Mouse (Mus musculus): ENCODE data around the gene Map3k19.

Map3k19 gene

DNA sequence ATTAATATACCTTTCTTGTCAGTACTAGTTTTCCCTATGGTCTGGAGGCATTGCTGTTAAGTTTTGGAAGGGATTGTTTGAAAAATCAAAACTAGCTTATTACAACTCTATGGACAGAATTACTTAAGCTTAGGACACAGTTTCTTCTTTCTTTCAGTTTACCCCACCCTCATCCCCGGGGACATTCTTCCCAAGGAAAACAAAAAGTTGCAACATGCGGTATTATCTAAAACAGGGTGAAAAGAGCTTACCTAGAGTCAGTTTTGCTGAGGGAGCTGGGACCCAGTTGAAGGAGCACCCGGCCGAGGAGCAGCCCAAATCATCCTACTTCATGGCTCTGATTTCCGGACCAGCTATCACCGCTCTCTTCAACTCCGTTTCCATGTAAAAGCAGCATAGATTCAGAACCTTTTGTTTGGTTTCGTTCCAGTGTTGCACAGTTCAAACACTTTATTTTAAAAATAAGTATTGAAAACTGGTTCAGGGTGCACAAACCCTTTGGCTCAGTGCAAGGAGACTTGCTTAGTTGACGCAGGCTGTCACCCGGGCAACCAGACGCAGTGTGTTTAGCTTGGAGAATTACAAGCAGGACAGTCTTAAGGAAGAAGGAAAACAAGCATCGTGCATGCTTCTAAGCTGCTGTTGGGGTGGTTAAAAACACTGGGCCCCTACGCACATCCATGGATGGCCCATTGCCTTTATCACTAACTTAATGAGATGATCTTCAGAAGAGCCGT, at the start of gene Map3k19:
Gene Map3k19 (minus strand): TSS at position 546 of the 737 bp plus-strand sequence.
- CTCF ChIA-PET: interaction anchor here (0.5 to 0.6 kb wide), 2 partner anchors 8 to 288 kb away, joined by 3 to 5 read pairs; no protein-coding TSS in a partner anchor

DNA sequence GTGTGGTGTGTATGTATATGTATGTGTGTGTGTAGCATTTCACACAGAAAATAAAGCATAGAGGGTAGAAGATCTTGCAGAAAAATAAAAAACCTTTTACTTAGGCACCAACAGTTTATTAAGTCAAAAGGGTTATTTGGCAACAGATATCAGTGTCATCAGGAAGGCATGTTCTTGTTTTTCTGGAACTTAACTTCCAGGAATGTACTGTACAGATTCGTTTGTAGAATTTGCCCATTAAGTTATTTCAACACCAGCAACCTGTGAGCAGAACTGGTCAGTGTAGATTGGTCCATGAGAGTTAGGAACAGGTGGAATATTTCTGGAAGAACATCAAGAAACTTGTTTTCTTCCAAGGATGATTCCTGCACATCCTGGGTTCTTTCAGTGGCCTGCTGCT, 44.6 kb upstream of the Map3k19 start:
- CTCF ChIA-PET: no interaction called here

DNA sequence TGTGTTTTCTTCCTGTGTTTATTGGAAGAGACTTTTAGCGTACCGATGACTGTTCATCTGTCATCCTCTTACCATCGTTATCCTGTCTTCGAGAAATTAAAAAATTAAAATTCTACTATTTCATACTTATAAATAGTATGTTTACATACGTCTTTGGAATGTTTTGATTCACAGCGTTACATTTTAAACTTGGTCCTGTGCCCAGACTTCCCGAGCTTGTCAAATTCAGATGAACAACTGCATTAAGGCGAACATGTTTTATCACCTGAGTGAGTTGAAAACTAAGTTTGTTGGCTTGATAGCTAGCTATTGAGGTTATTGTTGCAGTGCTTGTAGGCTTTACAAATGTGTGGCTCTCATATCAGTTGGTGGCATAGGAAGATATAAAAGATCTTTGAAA, 14.4 kb upstream of the Map3k19 start:
- CTCF ChIA-PET: no interaction called here

DNA sequence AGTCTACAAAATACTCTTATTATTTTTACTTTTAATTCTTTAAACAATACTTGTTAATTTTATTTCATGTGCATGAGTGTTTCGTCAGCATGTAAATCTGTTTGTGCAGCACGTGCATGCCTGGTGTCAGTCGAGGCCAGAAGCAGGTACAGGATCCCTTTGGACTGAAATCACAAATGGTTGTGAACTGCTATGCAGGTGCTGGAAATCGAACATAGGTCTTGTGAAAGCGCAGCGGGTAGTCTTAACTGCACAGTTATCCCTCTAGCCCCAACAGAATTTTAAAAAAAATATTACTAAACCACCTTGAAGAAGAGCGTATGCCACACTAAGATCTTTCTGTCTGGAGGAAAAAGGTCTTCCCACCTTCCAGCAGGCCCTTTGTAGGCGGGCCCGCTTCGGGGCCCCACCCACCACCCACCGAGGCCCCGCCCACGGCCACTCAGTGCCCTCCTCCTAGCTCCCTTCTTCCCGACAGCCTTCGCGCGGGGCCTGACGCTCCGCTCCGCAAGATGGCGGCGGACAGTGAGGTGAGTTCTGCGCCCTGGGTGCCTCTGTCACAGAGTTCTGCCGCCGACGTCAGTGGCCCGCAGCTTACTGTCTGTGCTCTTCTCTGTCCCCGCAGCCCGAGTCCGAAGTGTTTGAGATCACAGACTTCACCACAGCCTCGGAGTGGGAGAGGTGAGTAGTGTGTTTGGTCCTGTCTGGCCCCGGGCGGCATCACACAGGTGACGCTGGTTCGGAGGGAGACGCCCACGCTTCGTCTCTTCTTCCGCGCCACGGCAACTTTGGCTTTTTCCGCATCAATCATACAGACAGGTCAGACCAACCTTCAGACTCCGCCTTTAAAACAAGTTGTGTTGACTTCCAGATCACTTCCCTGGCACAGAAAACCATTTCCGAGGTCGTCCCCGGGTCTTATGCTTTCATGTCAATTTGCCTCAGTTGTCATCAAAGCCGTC, 13.8 kb upstream of the Map3k19 start, which contains the start of gene Rab3gap1:
Gene Rab3gap1 (plus strand): TSS at position 474 of the 962 bp plus-strand sequence.
- CTCF ChIA-PET: no interaction called here

DNA sequence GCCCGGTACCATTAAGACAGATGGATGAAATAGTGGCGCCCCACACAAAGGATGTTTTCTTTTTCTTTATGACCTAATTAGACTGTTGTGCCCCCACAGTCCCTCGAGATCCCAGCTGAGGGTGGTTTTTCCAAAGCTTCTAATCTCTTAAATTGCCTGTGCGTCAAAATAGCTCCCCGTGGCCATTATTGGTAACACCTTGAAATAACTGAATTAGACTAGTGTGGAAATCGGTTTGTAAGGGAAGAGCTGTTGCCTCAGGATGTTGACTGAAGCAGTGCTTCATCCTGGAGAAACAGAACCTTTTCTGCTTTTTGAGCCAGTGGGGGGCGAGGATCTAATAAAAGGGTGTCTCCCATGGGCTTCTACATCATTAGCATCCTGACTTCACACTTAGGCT, 9.0 kb upstream of the Map3k19 start:
- CTCF ChIA-PET: no interaction called here

DNA sequence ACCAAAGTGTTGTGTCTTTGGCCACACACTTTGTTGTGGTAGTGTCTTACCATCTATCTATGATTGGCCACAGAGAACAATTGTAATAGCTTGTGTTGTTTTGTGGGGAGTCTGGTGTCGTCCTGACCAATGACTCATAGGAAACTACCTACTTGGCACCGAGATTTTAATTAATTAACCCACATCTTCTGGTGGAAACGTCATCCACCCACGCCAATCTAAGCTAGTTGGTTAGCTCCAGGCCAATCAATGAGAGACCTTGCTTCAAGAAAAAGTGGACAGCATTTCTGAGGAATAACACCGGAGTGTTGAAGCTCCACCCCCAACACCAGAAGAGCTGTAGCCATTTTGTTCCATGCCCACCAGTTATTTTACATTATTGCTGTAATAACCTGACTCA, 7.1 kb upstream of the Map3k19 start:
- CTCF ChIA-PET: interaction anchor here (0.7 kb wide), 2 partner anchors 8 to 11 kb away, joined by 3 to 5 read pairs; no protein-coding TSS in a partner anchor

DNA sequence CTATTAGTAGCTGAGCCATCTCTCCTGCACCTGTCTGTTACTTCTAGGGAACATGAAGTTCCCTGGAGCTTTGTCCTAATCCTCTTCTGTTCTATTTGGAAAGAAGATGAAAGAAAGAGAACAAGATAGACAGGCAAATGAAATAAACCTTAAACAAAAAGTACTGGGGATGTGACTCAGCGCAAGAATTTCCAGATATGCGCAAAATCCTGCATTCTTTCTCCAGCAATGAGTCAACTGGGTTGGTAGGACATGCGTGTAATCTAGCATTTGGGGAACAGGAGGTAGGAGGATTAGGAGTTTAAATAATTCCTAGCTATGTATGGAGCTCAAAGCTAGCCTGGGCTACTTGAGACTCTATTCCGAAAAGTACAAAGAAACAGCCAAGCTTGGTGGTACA, 5.7 kb upstream of the Map3k19 start:
- CTCF ChIA-PET: interaction anchor here (0.6 kb wide), 1 partner anchor 40 kb away, joined by 6 read pairs; no protein-coding TSS in a partner anchor

DNA sequence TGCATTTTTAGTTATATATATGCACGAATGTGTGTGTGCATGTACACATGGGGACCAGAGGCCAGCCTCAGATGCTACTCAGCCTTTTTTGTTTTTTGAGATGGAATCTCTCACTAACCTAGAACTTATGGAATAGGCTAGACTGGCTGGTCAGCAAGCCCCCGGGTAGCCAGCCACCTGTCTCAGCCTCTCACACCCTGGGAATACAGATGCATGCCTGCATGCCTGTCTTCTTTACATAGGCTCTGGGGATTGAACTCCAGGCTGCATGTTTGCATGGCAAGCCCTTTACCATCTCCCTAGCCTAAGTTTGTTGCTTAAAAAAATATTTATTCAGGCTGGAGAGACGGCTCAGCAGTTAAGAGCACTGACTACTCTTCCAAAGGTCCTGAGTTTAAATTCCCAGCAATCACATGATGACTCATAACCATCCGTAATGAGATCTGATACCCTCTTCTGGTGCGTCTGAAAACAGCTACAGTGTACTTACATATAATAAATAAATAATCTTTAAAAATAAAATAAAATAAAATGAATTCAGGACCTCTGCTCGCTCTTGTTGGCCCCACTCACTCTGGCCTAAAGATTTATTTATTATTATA, 5.1 kb upstream of the Map3k19 start:
- CTCF ChIA-PET: no interaction called here

DNA sequence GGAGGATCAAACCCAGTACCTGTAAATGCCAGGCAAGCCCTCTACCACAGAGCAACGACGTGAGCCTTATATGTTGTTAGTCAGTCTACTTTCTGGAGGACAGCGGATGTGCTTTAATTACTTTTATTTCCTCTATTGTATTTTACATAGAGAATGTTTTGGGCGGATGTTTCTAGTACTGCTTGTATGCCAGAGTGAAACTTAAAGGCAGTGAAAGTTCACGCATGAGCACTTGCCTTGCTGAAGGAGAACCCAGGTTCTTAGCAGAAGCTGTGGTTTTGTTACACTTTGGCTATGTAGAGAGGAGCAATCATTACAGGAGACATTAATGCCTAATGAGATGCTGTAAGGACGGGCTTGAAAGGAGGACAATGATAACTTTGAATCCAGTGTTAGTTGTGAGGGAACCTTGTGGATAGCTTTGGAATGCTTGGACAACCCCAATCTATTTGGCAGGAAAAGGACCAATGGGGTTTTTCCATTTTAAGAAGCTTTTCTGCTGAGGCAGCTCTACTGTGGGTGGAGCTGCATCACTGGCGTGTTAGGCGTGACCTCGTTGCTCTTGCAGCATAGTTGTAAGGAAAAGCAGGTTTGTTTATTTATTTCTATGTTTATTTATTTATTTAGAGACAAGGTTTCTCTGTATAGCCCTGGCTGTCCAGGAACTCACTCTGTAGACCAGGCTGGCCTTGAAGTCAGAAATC, 4.3 kb upstream of the Map3k19 start:
- CTCF ChIA-PET: no interaction called here

DNA sequence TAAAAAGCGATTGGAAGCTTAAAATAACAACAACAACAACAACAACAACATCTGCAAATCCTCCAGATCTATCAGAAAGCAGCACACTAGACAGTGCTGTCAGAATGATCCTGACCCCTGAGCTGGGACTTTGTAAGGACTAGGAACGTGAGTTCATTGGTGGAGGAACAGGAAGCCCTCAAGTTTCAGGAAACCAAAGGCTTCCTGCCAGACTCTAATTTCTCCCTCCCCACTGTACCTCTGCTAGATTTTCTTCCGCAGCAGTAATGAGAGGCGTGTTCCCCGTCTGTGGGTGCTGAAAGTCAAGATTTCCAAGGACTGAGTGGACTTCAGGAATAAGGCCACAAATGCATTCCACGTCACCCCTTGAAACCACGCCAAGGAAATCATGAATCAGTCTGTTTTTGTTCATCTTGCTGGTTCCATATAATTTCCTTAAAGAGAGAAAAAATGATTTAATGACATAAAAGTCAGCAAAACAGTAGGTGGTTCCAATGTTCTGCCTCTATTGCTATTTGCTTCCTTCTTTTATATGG, 4.7 kb downstream of the Map3k19 start:
- CTCF ChIA-PET: no interaction called here

DNA sequence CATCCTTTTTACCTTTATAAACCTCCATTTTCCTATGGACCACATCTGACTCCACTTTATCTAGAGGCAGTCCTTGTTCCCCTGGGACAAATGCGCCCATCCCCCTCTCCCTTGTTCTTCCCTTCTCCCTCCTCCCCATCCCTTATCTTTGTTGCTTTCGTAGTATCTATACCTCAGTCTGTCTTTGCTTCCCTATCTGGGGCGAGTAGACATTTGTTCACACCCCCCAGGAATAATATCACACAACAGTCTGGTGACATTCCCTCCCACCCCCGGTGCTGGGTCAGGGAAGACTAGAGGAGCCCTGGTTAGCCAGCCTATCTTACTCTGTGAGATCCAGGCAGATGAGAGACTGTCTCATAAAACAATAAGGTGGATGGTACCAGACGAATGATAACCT, 9.4 kb downstream of the Map3k19 start:
- CTCF ChIA-PET: no interaction called here

DNA sequence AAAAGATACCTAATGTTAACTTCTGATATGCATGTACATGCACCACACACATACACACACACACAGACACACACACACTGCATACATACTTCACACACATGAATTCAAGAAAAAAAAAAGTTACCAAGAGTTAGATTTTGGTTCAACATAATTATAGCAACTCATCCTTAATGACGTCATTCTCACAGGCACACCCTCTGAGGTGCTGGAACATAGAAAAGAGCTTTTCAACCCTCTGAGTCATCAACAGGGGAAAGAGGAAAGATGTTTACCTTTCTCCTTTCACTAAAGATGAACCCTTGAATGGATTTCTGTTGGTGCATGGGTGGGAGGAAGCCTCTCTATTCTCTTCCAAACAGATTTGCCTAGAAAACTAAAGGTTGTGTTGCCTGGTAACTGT, 16.2 kb downstream of the Map3k19 start:
- CTCF ChIA-PET: no interaction called here

DNA sequence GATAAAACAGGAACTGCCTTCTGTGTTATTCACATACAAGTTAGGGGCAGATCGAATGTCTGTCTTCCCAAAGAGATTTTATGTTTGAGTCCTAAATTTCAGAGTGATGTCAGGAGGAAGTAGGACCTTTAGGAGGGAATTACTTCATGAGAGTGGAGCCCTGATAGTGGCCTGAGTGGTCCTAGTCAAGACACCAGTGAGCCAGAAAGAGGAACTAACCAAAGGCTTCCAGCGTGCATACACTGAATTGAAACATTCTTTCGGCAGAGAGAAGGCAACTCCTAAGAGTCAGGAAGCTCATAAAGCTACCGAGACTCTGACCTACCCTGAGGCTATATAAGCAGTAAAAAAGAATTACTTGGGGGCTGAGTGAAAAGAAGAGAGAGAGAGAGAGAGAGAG, 18.2 kb downstream of the Map3k19 start:
- CTCF ChIA-PET: no interaction called here

DNA sequence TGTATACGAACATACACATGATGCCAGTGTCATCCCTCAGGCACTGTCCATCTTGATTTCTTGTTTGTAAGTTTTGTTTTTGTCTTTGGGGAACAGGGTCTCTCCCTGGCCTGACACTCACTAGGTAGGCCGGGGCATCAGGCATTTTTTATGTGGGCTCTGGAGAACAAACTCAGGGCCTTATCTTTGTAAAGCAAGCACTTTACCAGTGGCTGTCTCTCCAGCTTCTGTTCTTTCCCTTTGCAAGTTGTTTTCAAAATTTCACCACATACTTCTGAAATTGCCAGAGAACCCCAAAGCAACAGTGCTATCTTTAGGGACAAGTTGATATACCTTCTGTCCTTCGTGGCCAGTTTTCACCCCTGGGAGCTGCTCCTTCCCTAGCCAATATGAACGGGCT, 20.6 kb downstream of the Map3k19 start:
- CTCF ChIA-PET: no interaction called here

DNA sequence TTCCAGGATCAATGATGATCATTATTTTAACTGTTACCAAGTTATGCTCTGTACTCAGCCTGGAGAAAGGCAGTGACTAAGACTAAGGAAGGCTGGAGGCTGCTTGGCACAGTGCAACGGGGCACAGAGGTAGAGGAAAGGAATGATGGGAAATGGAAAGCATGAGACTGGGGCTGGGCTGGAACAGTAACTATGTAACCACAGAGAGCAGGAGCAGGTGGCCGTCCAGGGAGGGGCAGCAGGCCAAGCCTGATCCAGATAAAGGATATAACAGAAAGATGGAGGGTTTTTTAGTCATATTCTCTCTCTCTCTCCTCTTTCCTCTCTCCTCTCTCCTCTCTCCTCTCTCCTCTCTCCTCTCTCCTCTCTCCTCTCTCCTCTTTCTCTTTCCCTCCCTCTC, 21.1 kb downstream of the Map3k19 start:
- CTCF ChIA-PET: no interaction called here

DNA sequence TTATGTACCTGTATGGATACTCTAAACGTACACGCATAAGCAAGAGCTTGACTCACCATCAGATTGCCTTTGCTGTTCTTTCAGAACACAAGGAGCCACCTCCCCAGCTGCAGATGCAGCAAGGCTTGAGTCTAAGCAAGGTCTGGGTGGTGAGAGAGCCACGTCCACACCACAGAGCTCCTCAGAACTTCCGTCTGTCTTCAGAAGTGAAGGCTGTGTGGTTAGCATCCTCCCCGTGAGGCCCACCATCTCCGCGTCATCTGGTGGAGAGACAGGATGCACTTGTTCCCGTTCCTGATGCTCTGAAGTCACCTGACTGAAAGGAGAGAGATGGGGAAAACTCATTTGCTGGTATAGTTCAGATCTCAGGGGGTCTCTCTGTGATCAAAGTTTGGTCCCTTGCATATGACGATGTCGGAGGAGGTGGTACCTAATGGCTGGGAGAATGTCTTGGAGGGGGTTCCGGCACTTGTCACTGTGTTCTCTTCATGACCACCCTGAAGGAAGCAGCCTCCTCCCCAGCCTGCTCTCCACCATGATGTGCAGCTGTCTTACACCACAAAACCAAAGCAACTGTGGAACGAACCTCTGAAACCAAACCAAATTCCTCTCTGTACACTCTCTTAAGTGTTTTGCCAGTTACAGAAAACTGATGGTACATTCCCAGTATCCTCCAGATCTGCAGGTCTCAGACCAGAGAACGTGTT, 24.5 kb downstream of the Map3k19 start:
- CTCF ChIA-PET: interaction anchor here (0.7 kb wide), 1 partner anchor 390 kb away, joined by 4 read pairs; no protein-coding TSS in a partner anchor

DNA sequence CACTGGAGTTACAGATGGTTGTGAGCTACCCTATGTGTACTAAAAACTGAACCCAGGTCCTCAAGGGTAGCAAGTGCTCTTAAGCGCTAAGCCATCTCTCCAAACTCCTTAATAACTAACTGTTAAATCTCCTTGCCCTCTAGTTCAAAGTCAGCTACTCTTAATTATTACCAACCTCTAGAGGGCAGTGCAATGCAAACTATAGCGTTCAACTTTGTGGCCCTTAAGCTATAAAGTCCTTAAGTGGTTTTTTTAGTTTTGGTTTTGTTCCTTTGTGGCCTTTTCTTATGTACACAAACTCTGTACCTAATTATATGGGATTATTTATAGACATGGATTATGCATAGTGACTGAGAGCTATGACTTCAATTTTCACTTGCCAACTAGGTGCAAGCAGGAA, 27.5 kb downstream of the Map3k19 start:
- CTCF ChIA-PET: interaction anchor here (0.7 kb wide), 2 partner anchors 58 to 619 kb away, joined by 3 read pairs; no protein-coding TSS in a partner anchor

DNA sequence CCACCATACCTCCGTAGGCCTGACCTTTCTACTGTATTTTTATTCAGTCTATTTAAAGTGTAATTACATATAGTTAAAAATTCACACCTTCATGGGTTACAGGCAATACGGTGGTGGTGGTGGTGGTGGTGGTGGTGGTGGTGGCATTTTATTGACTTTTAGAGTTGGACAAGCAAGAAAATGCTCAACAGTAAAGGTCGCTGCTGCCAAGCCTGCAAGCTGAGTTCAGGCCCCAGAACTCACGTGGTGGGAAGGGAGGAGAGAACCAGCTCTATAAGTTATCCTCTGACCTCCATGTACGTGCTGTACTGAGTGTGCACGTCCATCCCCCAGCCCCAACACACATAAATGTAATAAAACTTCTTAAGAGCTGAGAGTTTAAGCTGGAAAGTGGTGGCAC, 38.5 kb downstream of the Map3k19 start:
- CTCF ChIA-PET: no interaction called here

DNA sequence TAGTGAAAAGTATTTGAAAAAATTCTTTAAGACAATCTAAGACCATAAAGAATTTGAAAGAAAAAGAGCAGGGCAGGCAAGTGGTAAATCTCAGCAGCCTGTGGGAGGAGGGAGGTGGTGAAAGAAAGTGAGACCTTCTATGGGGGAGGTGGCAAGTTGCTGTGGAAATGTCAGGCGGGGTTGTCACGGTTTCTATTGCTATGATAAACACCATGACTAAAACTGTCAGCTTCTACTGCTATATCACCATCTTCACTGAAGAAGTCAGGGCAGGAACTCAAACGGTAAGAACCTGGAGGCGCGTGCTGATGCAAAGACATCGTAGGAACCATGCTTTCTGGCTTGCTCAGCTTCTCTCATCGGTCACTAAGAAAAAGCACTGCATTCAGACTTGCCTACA, 41.9 kb downstream of the Map3k19 start:
- CTCF ChIA-PET: interaction anchor here (0.7 kb wide), 1 partner anchor 418 kb away, joined by 3 read pairs; no protein-coding TSS in a partner anchor

DNA sequence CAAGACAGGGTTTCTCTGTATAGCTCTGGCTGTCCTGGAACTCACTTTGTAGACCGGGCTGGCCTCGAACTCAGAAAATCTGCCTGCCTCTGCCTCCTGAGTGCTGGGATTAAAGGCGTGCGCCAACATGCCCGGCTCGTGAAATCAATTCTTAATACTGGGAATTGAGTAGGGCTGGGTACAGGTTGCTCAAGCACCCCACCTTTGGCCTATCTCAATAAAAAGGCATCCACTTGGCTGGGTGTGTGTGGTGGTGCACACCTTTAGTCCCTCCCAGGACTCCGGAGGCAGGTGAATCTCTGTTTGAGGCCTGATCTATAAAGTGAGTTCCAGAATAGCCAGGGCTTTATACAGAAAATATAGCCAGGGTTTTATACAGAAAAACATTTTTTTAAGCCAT, 46.2 kb downstream of the Map3k19 start:
- CTCF ChIA-PET: interaction anchor here (0.7 kb wide), 1 partner anchor 56 kb away, joined by 11 read pairs; no protein-coding TSS in a partner anchor
